Mouse (Mus musculus) forebrain, embryonic 12.5 days (tissue): ENCODE measurements around the gene Cfc1. TPM values are rescaled to one million over a fixed set of nuclear protein-coding genes. Genes with fewer than 3 reads are reported as not detected.
A peak's percentile ranks its signal among the peaks of the same experiment; 100 is the strongest.
"Not testable (repeated sequence)": the region's sequence is repeated elsewhere in the genome, so short reads cannot be mapped to it uniquely, and the experiment has no call there.

ENCODE experiments used
- ATAC-seq: fragments of 200-750 bp; cut with Nextera tagmentation; 2 replicates; pipeline ENCODE4 v1.8.0; 2017; ENCODE audit warnings: moderate TSS enrichment; ENCODE audit not compliant: low FRiP score
- H3K27ac ChIP-seq: fragments of 300-500 bp; sonication (generic); 2 replicates; pipeline ENCODE4 v1.5.1; 2016; ENCODE audit warnings: mild to moderate bottlenecking
- H3K27me3 ChIP-seq: fragments of 300-500 bp; sonication (generic); 2 replicates; pipeline ENCODE4 v1.6.1; 2016; ENCODE audit warnings: mild to moderate bottlenecking
- H3K36me3 ChIP-seq: fragments of 300-500 bp; sonication (generic); replicated peaks from 2 replicates; pipeline ENCODE4 v1.6.1; 2016; ENCODE audit warnings: mild to moderate bottlenecking
- H3K4me1 ChIP-seq: fragments of 300-500 bp; sonication (generic); 2 replicates; pipeline ENCODE4 v1.6.1; 2016
- H3K4me2 ChIP-seq: fragments of 300-500 bp; sonication (generic); 2 replicates; pipeline ENCODE4 v1.6.1; 2016; ENCODE audit warnings: mild to moderate bottlenecking, moderate library complexity
- H3K4me3 ChIP-seq: fragments of 300-500 bp; sonication (generic); replicated peaks from 2 replicates; pipeline ENCODE4 v1.5.1; 2016; ENCODE audit warnings: mild to moderate bottlenecking
- H3K9ac ChIP-seq: fragments of 300-500 bp; sonication (generic); 2 replicates; pipeline ENCODE4 v1.6.1; 2016; ENCODE audit warnings: mild to moderate bottlenecking
- H3K9me3 ChIP-seq: fragments of 300-500 bp; sonication (generic); 2 replicates; pipeline ENCODE4 v1.6.1; 2016
- WGBS: fragments of 180-500 bp; shearing (Covaris S2); methylation state at CpG from one replicate; pipeline ENCODE4 v1.1.7; 2016; 5-methylcytosine and 5-hydroxymethylcytosine counted together
- polyA plus RNA-seq: library from polyadenylated mRNA; unstranded; fragments of >200 nt; fragmentation: Nextera tagmentation; extraction: Ambion mirVana; gene quantifications from 2 replicates; pipeline ENCODE4 v1.2.1, GENCODE M21; 2016

The Cfc1 gene
- polyA plus RNA-seq, result not detected in 2 replicates

DNA sequence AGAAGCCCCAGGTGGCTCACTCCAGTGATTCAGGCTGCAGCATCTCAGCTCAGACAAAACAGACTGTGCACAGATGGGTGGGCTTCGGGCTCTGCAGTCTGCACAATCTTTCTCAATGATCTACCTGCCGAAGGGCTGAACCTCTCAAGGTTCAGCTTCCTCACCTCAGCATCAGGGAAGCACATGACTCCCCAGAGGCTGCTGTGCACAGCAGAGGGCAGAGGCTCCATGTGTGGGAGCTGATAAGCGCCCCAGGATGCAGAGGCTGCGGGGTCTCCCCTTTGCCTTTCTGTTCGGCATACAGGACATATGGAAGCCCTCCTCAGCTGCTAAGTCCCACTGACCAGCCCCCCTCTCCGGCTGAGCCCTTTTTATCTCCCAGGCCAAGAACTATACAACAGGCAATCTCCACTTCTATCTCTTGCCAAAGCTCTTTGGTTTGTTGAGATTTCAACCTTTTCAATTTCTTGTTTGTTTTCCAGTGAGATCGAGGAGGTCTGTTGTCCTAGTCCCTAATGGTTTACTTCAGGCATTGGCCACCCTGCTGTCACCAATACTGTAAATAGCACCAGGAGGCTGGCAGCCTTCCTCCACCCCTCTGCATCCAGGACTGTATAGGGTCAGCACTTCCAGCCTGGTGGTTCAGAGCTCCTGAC is at the start of gene Cfc1:
Gene Cfc1, plus strand, starts transcription at position 606 of the 656 bp plus-strand sequence.
- not testable (repeated sequence) for ATAC-seq, H3K36me3 ChIP-seq, H3K4me3 ChIP-seq, H3K27ac ChIP-seq, H3K9me3 ChIP-seq, H3K9ac ChIP-seq
- Histone ChIP-seq H3K4me2 (peak within 1 kb of the TSS; percentile 21), H3K4me1 (peaks cover 14% of the 10 kb centered on the region), H3K27me3 (peaks cover 41% of the 10 kb centered on the region)
- WGBS, result 48% methylated on average over 7 of the region's 7 CpGs

- no peak overlapping the region for H3K4me2 ChIP-seq
- H3K36me3 ChIP-seq, result no peaks in the 10 kb centered on the region
- peaks cover 7% of the 10 kb centered on the region; the same call in 1 of the 2 replicates for H3K4me1 ChIP-seq
- H3K4me3 ChIP-seq, result no peak overlapping the region
- 90% methylated on average over 3 of the region's 3 CpGs for WGBS
- no peak overlapping the region for H3K27ac ChIP-seq
- ATAC-seq, result no peak
- no peaks in the 10 kb centered on the region for H3K9me3 ChIP-seq
- peaks cover 12% of the 10 kb centered on the region for H3K27me3 ChIP-seq
- no peak overlapping the region for H3K9ac ChIP-seq
These were observed 48.1 kb upstream of the Cfc1 start for GRCm38 (mm10) chr1:34487383-34487782.

- ATAC-seq, result no peak
- no peaks in the 10 kb centered on the region for H3K9me3 ChIP-seq
- no peaks in the 10 kb centered on the region for H3K36me3 ChIP-seq
- H3K9ac ChIP-seq, result no peak overlapping the region
- no peak overlapping the region for H3K27ac ChIP-seq
- peaks cover 7% of the 10 kb centered on the region; the same call in 1 of the 2 replicates for H3K4me1 ChIP-seq
- H3K4me3 ChIP-seq, result no peak overlapping the region
- peaks cover 8% of the 10 kb centered on the region for H3K27me3 ChIP-seq
- WGBS, result 85% methylated on average over 6 of the region's 6 CpGs
- no peak overlapping the region for H3K4me2 ChIP-seq
These were observed 45.5 kb upstream of the Cfc1 start for GRCm38 (mm10) chr1:34489852-34490541.

DNA sequence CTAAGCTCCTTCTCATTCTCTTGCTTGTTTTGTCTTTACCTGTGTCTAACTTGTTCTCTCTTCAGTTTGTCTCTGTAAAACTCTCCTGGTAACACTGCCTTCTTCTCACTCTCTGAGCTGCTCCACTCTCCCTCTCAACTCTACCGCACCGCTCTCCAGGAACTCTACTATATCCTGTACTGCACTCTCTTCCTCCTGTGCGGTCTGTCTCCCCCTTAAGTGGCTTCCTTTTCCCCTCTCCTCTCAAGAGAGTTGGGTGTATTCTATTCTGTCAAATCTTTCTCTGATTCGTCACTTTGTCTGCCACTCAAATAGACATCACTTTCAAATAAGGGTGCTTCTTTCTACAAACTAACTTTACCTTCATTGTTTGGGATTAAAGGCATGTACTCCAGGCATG is 44.0 kb upstream of the Cfc1 start:
- no peaks in the 10 kb centered on the region for H3K36me3 ChIP-seq
- H3K9me3 ChIP-seq, result no peaks in the 10 kb centered on the region
- no peaks in the 10 kb centered on the region for H3K4me1 ChIP-seq
- ATAC-seq, result no peak
- 92% methylated on average over 4 of the region's 4 CpGs for WGBS
- H3K9ac ChIP-seq, result no peak overlapping the region
- no peak overlapping the region for H3K4me3 ChIP-seq
- no peaks in the 10 kb centered on the region for H3K27me3 ChIP-seq
- H3K27ac ChIP-seq, result no peak overlapping the region
- H3K4me2 ChIP-seq, result no peak overlapping the region

DNA sequence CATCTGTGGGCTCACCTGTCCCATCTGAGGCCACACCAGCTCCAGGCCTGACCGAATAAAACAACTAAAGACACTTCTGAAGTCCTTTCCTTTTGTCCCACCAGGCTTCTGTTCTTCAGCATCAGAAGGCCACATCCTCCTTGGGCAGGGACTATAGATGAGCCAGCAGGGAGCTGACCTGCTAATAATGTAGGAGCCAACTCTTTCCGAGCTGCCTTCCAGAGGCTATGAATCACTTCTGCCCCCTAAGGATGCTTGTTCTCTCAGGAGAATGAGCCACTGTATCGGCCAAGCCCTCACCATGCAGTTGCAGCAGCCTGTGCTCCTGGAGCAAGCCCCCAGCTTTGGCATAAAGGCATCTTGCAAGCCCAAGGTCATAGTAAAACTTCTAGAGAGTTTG is 32.5 kb upstream of the Cfc1 start:
- no peaks in the 10 kb centered on the region for H3K27me3 ChIP-seq
- ATAC-seq, result no peak
- no peaks in the 10 kb centered on the region for H3K4me1 ChIP-seq
- H3K27ac ChIP-seq, result no peak overlapping the region
- WGBS, result 51% methylated on average over 3 of the region's 3 CpGs
- H3K36me3 ChIP-seq, result no peaks in the 10 kb centered on the region
- no peak overlapping the region for H3K4me2 ChIP-seq
- H3K9ac ChIP-seq, result no peak overlapping the region
- H3K4me3 ChIP-seq, result no peak overlapping the region
- no peaks in the 10 kb centered on the region for H3K9me3 ChIP-seq

DNA sequence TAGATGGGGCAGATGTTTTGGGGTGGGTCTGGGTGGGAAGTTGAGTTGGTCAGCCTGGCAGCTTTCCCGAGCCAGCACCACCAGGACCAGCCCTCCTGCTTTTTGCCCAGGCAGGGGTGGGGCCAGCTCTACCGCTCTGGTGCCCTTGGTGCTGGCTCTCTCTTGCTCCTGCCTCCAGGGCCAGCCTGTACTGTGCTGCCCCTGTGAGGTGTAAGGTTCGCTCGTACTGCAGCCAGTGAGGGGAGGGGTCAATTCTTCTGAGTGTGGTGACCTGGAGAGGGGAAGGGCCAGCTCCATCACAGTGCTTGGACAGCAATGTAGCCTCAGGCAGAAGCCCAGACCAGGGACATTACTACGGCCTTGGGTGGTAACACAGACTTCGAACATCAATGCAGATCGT is 30.1 kb upstream of the Cfc1 start:
- no peak overlapping the region for H3K4me2 ChIP-seq
- H3K9ac ChIP-seq, result no peak overlapping the region
- H3K36me3 ChIP-seq, result no peaks in the 10 kb centered on the region
- WGBS, result 67% methylated on average over 7 of the region's 7 CpGs
- no peaks in the 10 kb centered on the region; the same call in 1 of the 2 replicates for H3K4me1 ChIP-seq
- no peaks in the 10 kb centered on the region for H3K27me3 ChIP-seq
- ATAC-seq, result 0 out of 2 replicates have a peak, but pooled peaks have one; percentile 6
- no peaks in the 10 kb centered on the region for H3K9me3 ChIP-seq
- no peak overlapping the region for H3K4me3 ChIP-seq
- H3K27ac ChIP-seq, result no peak overlapping the region

DNA sequence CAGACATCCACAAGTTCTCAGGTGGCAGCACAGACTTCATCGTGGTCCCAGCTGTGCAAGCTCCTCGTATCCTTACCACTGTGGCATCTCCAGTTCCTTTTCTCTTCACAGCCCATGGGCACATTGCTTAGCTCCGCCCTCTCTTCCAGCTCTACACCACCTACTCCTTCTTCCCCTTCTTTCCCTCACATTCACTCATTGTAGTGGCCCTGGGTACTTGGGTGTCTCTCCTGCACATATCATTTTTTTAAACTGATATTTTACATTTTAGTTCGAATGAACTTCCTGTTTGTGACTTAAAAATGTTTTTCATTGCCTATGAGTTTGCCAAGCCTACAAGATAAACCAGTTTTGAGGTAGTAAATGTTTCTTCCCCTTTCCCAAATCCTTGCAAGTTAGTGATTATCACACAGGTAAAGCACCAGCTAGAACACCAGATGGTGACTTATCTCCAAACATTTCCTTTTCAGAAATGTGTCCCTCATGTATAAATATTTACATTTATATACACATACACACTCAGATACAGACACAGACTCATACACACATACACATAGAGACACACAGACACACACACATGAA is 29.4 kb upstream of the Cfc1 start:
- no peak for ATAC-seq
- Histone ChIP-seq H3K4me3 (no peak overlapping the region), H3K4me1 (no peaks in the 10 kb centered on the region; the same call in 1 of the 2 replicates), H3K27me3 (no peaks in the 10 kb centered on the region), H3K9me3 (no peaks in the 10 kb centered on the region), H3K4me2 (no peak overlapping the region), H3K27ac (no peak overlapping the region), H3K9ac (no peak overlapping the region), H3K36me3 (no peaks in the 10 kb centered on the region)
- 86% methylated on average over 4 of the region's 4 CpGs for WGBS

DNA sequence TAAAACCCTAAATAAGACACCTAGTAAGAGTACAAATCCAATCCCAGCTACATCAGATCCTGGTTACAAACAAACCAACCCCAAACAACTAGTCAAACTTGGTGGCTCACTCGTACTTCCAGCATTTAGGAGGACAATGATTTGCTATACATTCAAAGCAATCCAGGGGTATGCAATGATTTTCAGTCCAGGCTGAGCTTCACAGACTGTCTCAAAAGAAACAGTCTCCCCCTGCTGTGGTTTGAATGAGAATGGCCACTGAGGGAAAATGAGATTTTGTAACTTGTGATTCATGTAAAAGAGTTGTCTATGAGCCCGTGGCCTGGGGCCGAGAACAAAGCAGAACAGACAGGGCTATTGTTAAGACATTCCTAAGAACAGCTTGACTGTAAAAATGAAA is 27.5 kb upstream of the Cfc1 start:
- ATAC-seq, result no peak
- H3K27ac ChIP-seq, result no peak overlapping the region
- H3K4me2 ChIP-seq, result no peak overlapping the region
- H3K4me1 ChIP-seq, result no peaks in the 10 kb centered on the region; the same call in 1 of the 2 replicates
- H3K36me3 ChIP-seq, result no peaks in the 10 kb centered on the region
- H3K9ac ChIP-seq, result no peak overlapping the region
- H3K9me3 ChIP-seq, result no peaks in the 10 kb centered on the region
- no peaks in the 10 kb centered on the region for H3K27me3 ChIP-seq
- H3K4me3 ChIP-seq, result no peak overlapping the region
- 76% methylated on average over 3 of the region's 3 CpGs for WGBS

DNA sequence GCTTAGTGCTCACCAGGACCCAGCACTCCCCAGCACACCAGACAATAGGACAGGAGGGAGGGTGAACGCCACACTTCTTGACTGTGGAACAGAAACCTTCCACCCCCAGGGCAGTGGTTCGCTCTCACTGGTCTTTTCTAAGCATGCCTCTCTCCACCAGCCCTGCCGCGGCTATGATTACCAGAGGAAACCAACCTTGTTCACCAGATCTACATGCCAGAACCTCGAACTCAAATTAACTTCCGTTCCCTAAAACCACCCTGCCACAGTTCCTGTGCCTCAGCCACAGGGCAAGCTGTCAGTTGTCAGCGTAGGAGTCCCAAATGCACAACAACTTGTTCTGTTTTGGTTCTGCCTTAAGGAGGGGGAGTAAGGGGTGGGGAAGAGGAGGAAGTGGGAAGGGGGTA is 24.9 kb upstream of the Cfc1 start:
- Histone ChIP-seq H3K27ac (no peak overlapping the region), H3K27me3 (no peaks in the 10 kb centered on the region), H3K9me3 (no peaks in the 10 kb centered on the region), H3K9ac (no peak overlapping the region), H3K4me3 (no peak overlapping the region), H3K4me1 (no peaks in the 10 kb centered on the region; the same call in 1 of the 2 replicates), H3K36me3 (no peaks in the 10 kb centered on the region), H3K4me2 (peak overlapping the region; percentile 34)
- WGBS, result 12% methylated on average over 7 of the region's 7 CpGs
- ATAC-seq, result no peak

- Histone ChIP-seq H3K9me3 (0 out of 2 replicates have a peak, but pooled peaks cover under 1% of the 10 kb centered on the region), H3K4me1 (no peaks in the 10 kb centered on the region; the same call in 1 of the 2 replicates), H3K36me3 (no peaks in the 10 kb centered on the region), H3K4me3 (no peak overlapping the region), H3K4me2 (peak overlapping the region; percentile 34; the same call in 1 of the 2 replicates), H3K27ac (no peak overlapping the region), H3K27me3 (no peaks in the 10 kb centered on the region), H3K9ac (no peak overlapping the region)
- no peak for ATAC-seq
- WGBS, result 5% methylated on average over 3 of the region's 3 CpGs
These were observed 24.4 kb upstream of the Cfc1 start for GRCm38 (mm10) chr1:34511027-34511426.

- Histone ChIP-seq H3K36me3 (no peaks in the 10 kb centered on the region), H3K4me3 (no peak overlapping the region), H3K9me3 (0 out of 2 replicates have a peak, but pooled peaks cover 4% of the 10 kb centered on the region), H3K27ac (no peak overlapping the region), H3K4me2 (no peak overlapping the region), H3K4me1 (no peaks in the 10 kb centered on the region; the same call in 1 of the 2 replicates), H3K9ac (no peak overlapping the region), H3K27me3 (no peaks in the 10 kb centered on the region)
- ATAC-seq, result no peak
- WGBS, result 75% methylated on average over 4 of the region's 4 CpGs
These were observed 22.4 kb upstream of the Cfc1 start for GRCm38 (mm10) chr1:34513068-34513467.

GRCm38 (mm10) chr1:34516595-34516994 is 18.9 kb upstream of the Cfc1 start:
- H3K4me1 ChIP-seq, result no peaks in the 10 kb centered on the region
- no peak overlapping the region for H3K9ac ChIP-seq
- no peak for ATAC-seq
- WGBS, result 48% methylated on average over 5 of the region's 5 CpGs
- H3K4me3 ChIP-seq, result no peak overlapping the region
- no peaks in the 10 kb centered on the region for H3K27me3 ChIP-seq
- no peak overlapping the region for H3K27ac ChIP-seq
- H3K4me2 ChIP-seq, result no peak overlapping the region
- 0 out of 2 replicates have a peak, but pooled peaks cover 4% of the 10 kb centered on the region for H3K9me3 ChIP-seq
- H3K36me3 ChIP-seq, result no peaks in the 10 kb centered on the region
